Mouse (Mus musculus) C2C12 (cell line): ENCODE data around the gene Bud31.
A peak's percentile ranks its signal among the peaks of the same experiment; 100 is the strongest.

Source experiments
- CTCF ChIP-seq: IDR thresholded peaks from one replicate; pipeline ENCODE4 v1.5.1; 2011; ENCODE audit not compliant: control insufficient read depth, insufficient read depth, insufficient read length
- MAX ChIP-seq: IDR thresholded peaks from one replicate; pipeline ENCODE4 v1.6.1; 2011; ENCODE audit warnings: mild to moderate bottlenecking, control low read depth
- MYOD1 ChIP-seq: IDR thresholded peaks from one replicate; pipeline ENCODE4 v1.6.1; 2011; ENCODE audit warnings: low read depth; ENCODE audit not compliant: control insufficient read depth, insufficient read length
- MYOG ChIP-seq: IDR thresholded peaks from one replicate; pipeline ENCODE4 v1.6.1; 2011; ENCODE audit not compliant: control insufficient read depth, insufficient read length; ENCODE audit errors: extremely low read depth
- USF1 ChIP-seq: IDR thresholded peaks from one replicate; pipeline ENCODE4 v1.6.1; 2011; ENCODE audit warnings: low read depth, mild to moderate bottlenecking, control low read depth, moderate library complexity

DNA sequence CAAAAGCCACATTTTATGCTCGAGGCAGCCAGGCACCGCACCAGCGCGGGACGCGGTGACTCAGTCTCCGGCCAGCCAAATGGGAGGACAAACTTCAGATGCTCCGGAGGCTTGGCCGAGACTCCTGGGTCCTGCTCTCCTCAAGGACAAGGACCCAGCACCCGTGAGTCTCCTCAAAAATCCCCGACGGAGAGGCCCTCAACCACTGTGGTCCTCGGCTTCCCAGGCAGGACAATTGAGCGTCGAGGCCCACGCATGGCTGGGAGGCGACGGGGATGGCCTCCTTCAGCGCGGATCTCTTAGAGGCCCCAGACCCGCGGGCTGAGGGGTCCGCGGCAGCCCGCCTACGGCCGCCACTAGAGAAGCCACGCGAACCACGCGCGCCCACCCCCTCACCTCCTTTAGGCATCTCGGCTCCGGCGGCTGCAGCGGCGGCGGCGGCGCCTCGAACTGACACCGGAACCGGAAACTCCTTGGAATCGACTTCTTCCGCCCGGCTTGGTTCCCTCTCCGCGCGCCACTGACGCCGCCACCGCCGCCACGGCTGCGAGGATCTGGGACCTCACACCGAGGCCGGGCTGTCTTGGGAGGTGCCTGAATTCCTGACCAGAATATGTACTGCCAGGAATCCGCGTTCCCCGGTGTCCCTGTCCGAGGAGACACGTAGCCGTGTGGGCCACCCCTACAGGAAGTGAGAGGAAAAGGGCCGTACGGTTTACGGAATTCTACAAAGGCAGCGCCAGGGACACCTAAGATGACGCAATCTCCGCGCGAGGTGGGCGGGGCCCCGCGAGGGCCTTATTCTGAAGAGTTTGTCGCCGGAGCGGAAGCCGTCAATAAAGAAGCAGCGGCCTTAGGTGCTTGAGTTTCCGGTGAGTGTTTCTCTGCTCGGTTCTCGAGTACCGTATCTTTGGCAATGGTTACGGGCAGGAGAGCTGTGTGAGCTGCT lies at the start of gene Bud31, which contains the start of gene Pdap1:
- no peak for TF ChIP-seq CTCF
- peak; percentile 100 for TF ChIP-seq MAX
- no peak for TF ChIP-seq MYOD1
- TF ChIP-seq MYOG, result no peak
- TF ChIP-seq USF1, result no peak
